Mouse (Mus musculus): ENCODE results near the gene Itgad.

Gene Itgad

GRCm38 (mm10) chr7:128180126-128180525 lies 25.9 kb downstream of the Itgad start:
- DNase-seq (ENCODE audit: low spot score in 2 of 2): peak; percentile 62 to 69

GRCm38 (mm10) chr7:128180546-128180945 lies 26.4 kb downstream of the Itgad start:
- no peak for DNase-seq (ENCODE audit: low spot score in 2 of 2)

DNA sequence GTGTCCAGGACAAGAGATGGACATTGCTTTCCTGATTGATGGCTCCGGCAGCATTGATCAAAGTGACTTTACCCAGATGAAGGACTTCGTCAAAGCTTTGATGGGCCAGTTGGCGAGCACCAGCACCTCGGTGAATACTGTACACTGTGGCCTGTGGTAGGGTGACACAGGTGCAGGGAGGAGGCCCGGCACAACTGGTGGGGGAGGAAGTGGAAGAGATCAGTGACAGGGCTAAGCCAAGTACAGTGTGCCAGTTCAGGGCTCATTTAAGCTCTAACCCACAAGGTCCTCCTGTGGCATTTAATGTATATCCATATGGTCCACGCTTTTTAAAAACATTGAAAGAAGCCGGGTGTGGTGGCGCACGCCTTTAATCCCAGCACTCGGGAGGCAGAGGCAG lies 27.5 kb downstream of the Itgad start:
- peak; percentile 58 to 64 for DNase-seq (ENCODE audit: low spot score in 2 of 2)

- no peak for DNase-seq (ENCODE audit: low spot score in 2 of 2)
Measured at GRCm38 (mm10) chr7:128201607-128202006, 47.4 kb downstream of the Itgad start.

DNA sequence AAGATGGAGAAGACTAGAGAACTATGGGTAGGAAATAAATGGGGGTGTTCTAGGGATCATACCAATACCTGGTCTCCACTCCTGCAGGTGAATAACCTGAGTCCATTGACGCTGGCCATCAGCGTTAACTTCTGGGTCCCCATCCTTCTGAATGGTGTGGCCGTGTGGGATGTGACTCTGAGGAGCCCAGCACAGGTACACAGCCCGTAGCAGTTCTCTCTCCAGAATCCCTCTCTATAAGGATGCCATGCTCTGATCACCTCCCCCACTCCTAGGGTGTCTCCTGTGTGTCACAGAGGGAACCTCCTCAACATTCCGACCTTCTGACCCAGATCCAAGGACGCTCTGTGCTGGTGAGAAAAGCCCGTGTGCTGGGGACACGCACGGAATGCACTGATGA lies 48.9 kb downstream of the Itgad start:
- DNase-seq (ENCODE audit: low spot score in 2 of 2): no peak

GRCm38 (mm10) chr7:128204179-128204578 lies 50.0 kb downstream of the Itgad start:
- DNase-seq (ENCODE audit: low spot score in 2 of 2): no peak

GRCm38 (mm10) chr7:128205695-128206094 lies 51.5 kb downstream of the Itgad start:
- no peak for DNase-seq (ENCODE audit: low spot score in 2 of 2)

DNA sequence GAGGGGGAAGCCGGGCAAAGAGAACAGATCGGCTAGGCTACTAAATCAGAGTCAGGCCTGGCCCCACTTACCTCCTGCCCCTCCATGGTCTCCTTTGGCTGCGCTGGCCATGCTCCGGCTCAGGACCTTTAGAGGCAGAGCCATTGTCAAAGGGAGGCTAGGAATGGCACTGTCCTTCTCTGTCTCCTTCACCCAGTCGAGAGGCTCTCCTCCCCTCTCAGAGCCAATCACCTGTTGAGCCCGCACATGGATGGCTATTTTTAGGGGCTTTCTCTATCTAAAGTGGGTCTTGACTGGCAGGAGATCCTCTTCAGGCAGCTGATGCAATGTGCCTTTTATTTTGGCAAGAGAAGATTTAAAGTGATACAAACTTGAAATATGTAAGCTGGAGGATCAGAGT lies 52.0 kb downstream of the Itgad start, which contains the start of gene Cox6a2:
Gene Cox6a2 (minus strand): TSS at position 236 of the 400 bp plus-strand sequence.
- no peak for DNase-seq (ENCODE audit: low spot score in 2 of 2)

GRCm38 (mm10) chr7:128208187-128208586 lies 54.0 kb downstream of the Itgad start:
- peak; percentile 43 to 59 for DNase-seq (ENCODE audit: low spot score in 2 of 2)

DNA sequence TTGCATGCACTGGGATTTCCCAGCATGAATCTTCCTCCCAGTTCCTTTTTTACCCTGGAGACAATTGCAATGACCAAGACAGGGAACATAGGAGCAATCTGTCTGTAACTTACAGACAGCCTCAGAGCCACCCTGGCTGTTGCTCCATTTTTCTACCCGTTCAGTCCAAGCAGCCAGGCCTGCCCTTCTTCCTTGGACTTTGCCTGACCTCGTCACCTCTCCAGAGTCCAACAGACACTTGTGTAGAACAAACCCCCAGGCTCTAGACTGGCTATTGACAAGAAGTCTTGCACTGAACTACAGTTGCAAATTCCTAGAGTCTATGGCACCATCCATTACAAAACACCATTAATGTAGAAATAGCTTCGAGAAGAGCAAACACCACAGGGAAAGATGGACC lies 55.6 kb downstream of the Itgad start:
- DNase-seq (ENCODE audit: low spot score in 2 of 2): no peak

- no peak for DNase-seq (ENCODE audit: low spot score in 2 of 2)
Measured at GRCm38 (mm10) chr7:128219952-128220351, 65.8 kb downstream of the Itgad start.

DNA sequence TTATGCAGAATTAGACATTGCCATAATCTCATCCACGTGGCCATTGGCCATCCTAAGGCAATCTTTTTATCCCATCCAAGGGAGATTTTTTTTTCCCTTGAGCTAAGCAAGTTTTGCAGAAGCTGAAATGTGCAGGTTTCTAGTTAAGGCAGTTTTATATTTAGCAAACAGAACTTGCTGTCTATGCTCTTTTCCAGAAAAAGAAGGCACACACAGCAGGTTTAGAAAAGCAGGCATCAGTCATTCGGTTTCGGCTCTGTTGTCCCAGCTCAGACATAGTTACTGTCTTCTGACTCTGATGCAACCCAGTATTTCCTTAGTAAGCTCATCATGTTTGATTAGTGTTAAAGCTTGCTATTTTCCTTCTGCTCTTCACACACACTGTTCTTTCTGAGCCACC lies 66.8 kb downstream of the Itgad start:
- DNase-seq (ENCODE audit: low spot score in 2 of 2): no peak

DNA sequence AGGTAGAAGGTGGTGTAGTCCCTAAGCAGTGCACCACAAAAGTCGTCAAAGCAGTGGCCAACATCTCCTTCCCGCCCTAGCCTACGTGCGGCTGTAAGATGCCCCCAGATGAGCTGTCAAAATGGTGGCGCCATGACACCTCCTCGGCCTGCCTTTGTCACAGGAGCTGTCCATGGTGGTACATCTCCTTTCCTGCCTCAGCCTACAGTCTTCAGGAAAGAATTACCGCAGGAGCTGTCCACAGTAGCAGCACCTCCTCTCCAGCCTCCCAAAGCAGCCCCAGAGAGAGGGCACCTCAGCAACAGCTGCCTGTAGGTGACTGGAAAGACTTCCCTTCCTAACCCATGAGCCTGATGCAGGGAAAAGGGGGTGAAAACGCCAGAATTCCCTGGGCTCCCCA lies 77.6 kb downstream of the Itgad start:
- DNase-seq (ENCODE audit: low spot score in 2 of 2): no peak

DNA sequence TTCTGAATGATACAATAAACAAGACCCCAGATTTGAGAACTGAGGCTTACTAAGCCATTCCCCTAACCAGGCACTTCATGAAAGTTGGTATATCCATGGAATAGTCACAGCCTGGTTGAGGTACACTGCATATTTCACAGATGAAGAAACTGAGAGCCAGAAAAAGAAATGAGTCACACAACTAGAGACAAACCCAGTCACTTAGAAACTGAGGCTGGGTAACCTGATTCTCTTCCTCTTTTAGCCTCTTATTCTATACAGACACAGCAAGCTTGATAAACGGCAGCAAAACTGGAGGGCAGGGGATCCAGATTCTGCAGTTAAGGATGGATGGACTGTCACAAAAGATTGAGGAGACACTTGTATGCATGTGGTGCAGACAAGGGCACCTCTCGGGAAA lies 80.6 kb downstream of the Itgad start:
- no peak for DNase-seq (ENCODE audit: low spot score in 2 of 2)

- DNase-seq (ENCODE audit: low spot score in 2 of 2): no peak
Measured at GRCm38 (mm10) chr7:128235481-128235880, 81.3 kb downstream of the Itgad start.

DNA sequence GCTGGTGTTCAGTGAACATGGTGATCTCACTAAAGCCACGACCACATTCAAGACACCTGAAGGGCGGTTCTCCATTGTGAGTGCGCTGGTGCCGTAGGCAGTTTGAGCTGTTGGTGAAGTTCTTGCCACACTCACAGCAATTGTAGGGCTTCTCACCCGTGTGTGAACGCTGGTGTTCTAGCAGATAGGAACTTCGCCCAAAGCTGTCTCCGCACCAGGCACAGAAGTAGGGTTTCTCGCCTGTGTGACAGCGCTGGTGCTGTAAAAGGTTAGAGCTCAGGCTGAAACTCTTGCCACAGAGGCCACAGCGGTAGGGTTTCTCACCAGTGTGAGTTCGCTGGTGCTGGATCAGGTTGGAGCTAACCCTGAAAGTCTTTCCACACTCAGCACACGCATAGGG lies 82.2 kb downstream of the Itgad start:
- no peak for DNase-seq (ENCODE audit: low spot score in 2 of 2)

GRCm38 (mm10) chr7:128236856-128237592 lies 82.8 kb downstream of the Itgad start, which contains the start of gene Armc5:
Gene Armc5 (plus strand): TSS chr7:128237342.
- DNase-seq (ENCODE audit: low spot score in 2 of 2): peak; percentile 70 to 76

GRCm38 (mm10) chr7:128237593-128237926 lies 83.4 kb downstream of the Itgad start:
- no peak for DNase-seq (ENCODE audit: low spot score in 2 of 2)

- peak; percentile 100 for DNase-seq (ENCODE audit: low spot score in 2 of 2)
Measured at GRCm38 (mm10) chr7:128237927-128238778, 84.0 kb downstream of the Itgad start, which contains the start of gene 9130023H24Rik. Gene 9130023H24Rik (minus strand): TSS chr7:128238031.

- peak; percentile 32 to 54 for DNase-seq (ENCODE audit: low spot score in 2 of 2)
Measured at GRCm38 (mm10) chr7:128238991-128239390, 84.8 kb downstream of the Itgad start.

GRCm38 (mm10) chr7:128240131-128240784 lies 86.1 kb downstream of the Itgad start:
- no peak for DNase-seq (ENCODE audit: low spot score in 2 of 2)

- DNase-seq (ENCODE audit: low spot score in 2 of 2): no peak
Measured at GRCm38 (mm10) chr7:128242331-128242730, 88.2 kb downstream of the Itgad start.
